Mouse (Mus musculus) kidney, adult 2 months (tissue): Measurements from ENCODE around the gene Fam25c. TPM values are rescaled to one million over a fixed set of nuclear protein-coding genes. Genes with fewer than 3 reads are reported as not detected.
A peak's percentile ranks its signal among the peaks of the same experiment; 100 is the strongest.

Experiments used
- DNase-seq: peaks from one replicate; pipeline ENCODE4 v3.0.0; 2021
- H3K27ac ChIP-seq: fragments of 200-500 bp; 2 replicates; pipeline ENCODE4 v1.5.1; 2012; ENCODE audit warnings: low read depth, low read length, control low read depth, inconsistent platforms; ENCODE audit not compliant: insufficient read depth
- H3K27me3 ChIP-seq: fragments of 200-500 bp; replicated peaks from 2 replicates; pipeline ENCODE4 v1.6.1; 2012; ENCODE audit warnings: mild to moderate bottlenecking, moderate library complexity, low read length, inconsistent platforms; ENCODE audit not compliant: control insufficient read depth, insufficient read depth
- H3K36me3 ChIP-seq: fragments of 200-500 bp; 2 replicates; pipeline ENCODE4 v1.6.1; 2012; ENCODE audit warnings: mild to moderate bottlenecking, moderate library complexity, low read length, inconsistent platforms; ENCODE audit not compliant: control insufficient read depth, insufficient read depth
- H3K4me1 ChIP-seq: fragments of 200-500 bp; 2 replicates; pipeline ENCODE4 v1.6.1; 2011; ENCODE audit warnings: low read length; ENCODE audit not compliant: control insufficient read depth, insufficient read depth
- H3K4me3 ChIP-seq: fragments of 200-500 bp; 2 replicates; pipeline ENCODE4 v1.5.1; 2011; ENCODE audit warnings: mild to moderate bottlenecking, low read depth, low read length, control low read depth; ENCODE audit not compliant: insufficient read depth
- CTCF ChIP-seq: fragments of 200-500 bp; conservative IDR thresholded peaks from 2 replicates; pipeline ENCODE4 v1.5.1; 2011; ENCODE audit warnings: low read depth, mild to moderate bottlenecking, control low read depth, low read length, moderate library complexity, mixed read lengths; ENCODE audit not compliant: insufficient read depth, insufficient read length
- POLR2A ChIP-seq: fragments of 200-500 bp; IDR thresholded peaks from one replicate; pipeline ENCODE4 v1.6.1; 2011; ENCODE audit warnings: low read depth, low read length, control low read depth
- WGBS: fragments of 180-500 bp; shearing (Covaris S2); methylation state at CpG from one replicate; pipeline ENCODE4 v1.1.7; 2018; 5-methylcytosine and 5-hydroxymethylcytosine counted together
- polyA plus RNA-seq: library from polyadenylated mRNA; depleted of rRNA; stranded (reverse); fragments of >200 nt; gene quantifications from 2 replicates; pipeline ENCODE4 v1.2.3, GENCODE M21; 2012

The Fam25c gene
- polyA plus RNA-seq, 1 experiment, result 28.4 TPM

GRCm38 (mm10) chr14:34397871-34398270 lies 42.6 kb upstream of the Fam25c start:
- Histone ChIP-seq H3K27me3 (no peaks in the 10 kb centered on the region), H3K27ac (no peak overlapping the region), H3K36me3 (no peaks in the 10 kb centered on the region), H3K4me1 (no peaks in the 10 kb centered on the region), H3K4me3 (no peak overlapping the region)
- DNase-seq, result peak; percentile 77
- 75% methylated on average over 5 of the region's 5 CpGs for WGBS
- TF ChIP-seq CTCF (no peak), POLR2A (no peak)

- Histone ChIP-seq H3K36me3 (no peaks in the 10 kb centered on the region), H3K27ac (no peak overlapping the region)
- 69% methylated on average over 4 of the region's 4 CpGs for WGBS
These were observed 38.1 kb upstream of the Fam25c start for GRCm38 (mm10) chr14:34393295-34393694.

DNA sequence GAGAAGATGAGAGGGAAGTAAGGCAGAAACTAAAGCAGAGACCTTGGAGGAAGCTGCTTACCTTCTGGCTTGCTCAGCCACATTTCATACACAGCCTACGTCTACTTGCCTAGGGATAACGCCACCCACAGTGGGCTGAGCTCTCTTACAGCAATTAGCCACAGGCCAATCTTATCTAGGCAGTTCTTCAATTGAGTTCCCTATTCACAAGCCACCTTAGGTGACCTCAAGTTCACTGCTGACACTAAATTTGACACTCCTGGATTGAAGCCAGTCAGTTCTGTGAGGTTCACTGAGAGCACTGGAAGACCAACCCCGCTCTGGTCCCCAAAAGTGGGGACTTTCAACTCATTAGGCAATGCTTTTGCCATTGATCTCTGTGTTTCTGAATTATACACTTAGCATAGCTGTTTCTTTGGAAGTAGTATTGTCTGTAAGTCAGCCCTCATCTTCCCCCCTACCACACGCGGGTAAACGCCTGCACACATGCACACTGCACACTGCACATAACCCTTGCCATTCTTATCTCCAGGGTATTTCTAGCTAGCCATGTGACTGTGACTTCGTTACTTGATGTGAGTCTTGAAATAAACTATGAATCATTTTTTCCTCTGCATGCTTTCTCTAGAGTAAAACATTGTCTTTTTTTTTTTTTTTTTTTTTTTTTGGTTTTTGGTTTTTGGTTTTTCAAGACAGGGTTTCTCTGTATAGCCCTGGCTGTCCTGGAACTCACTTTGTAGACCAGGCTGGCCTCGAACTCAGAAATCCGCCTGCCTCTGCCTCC lies 27.9 kb upstream of the Fam25c start:
- no peaks in the 10 kb centered on the region for H3K36me3 ChIP-seq
- H3K4me1 ChIP-seq, result no peaks in the 10 kb centered on the region
- no peak for DNase-seq
- H3K27me3 ChIP-seq, result no peaks in the 10 kb centered on the region
- 87% methylated on average over 9 of the region's 9 CpGs for WGBS
- H3K4me3 ChIP-seq, result no peak overlapping the region
- TF ChIP-seq POLR2A (no peak), CTCF (no peak)
- H3K27ac ChIP-seq, result no peak overlapping the region

More at GRCm38 (mm10) chr14:34393295-34393694, 38.1 kb upstream of the Fam25c start:
- Histone ChIP-seq H3K4me3 (no peak overlapping the region), H3K27me3 (no peaks in the 10 kb centered on the region), H3K4me1 (no peaks in the 10 kb centered on the region)
- DNase-seq, result no peak
- TF ChIP-seq POLR2A, result no peak
- TF ChIP-seq CTCF, result no peak

- peak; percentile 87 for DNase-seq
- TF ChIP-seq POLR2A (peak; percentile 24), CTCF (no peak)
- Histone ChIP-seq H3K4me3 (peak overlapping the region; percentile 39; the same call in 1 of the 2 replicates), H3K27ac (peak overlapping the region; percentile 84), H3K4me1 (no peaks in the 10 kb centered on the region), H3K27me3 (no peaks in the 10 kb centered on the region), H3K36me3 (no peaks in the 10 kb centered on the region)
- WGBS, result 31% methylated on average over 11 of the region's 11 CpGs
These were observed 23.5 kb upstream of the Fam25c start for GRCm38 (mm10) chr14:34378560-34379331.

DNA sequence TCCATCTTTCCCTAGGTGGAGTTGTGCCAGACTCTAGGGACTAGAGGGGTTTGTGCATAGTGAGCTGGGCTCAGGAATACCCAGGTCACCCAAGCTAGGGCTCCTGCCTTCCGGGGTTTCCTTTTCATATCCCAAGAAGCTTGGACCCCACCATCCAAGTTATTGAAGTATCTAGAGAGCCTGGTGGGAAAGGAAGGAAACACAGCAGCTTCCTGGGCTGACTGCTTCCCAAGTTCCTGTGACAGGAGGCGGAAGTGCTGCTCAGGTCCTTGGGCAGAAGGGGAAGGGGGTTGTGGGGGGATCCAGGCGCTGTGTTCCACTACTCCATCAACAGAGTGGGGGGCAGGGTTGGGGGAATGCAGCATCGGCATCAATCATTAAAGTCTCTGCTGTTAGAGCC lies 21.9 kb upstream of the Fam25c start:
- no peak for DNase-seq
- no peak for TF ChIP-seq CTCF
- TF ChIP-seq POLR2A, result no peak
- Histone ChIP-seq H3K4me1 (no peaks in the 10 kb centered on the region), H3K27me3 (no peaks in the 10 kb centered on the region), H3K36me3 (no peaks in the 10 kb centered on the region), H3K4me3 (peak overlapping the region; percentile 43; the same call in 1 of the 2 replicates), H3K27ac (peak overlapping the region; percentile 65)
- 81% methylated on average over 4 of the region's 4 CpGs for WGBS

- Histone ChIP-seq H3K36me3 (no peaks in the 10 kb centered on the region), H3K4me1 (no peaks in the 10 kb centered on the region), H3K27ac (peak overlapping the region; percentile 18), H3K4me3 (peak overlapping the region; percentile 48), H3K27me3 (no peaks in the 10 kb centered on the region)
- DNase-seq, result no peak
- 78% methylated on average over 5 of the region's 5 CpGs for WGBS
- TF ChIP-seq CTCF (no peak), POLR2A (no peak)
These were observed 20.7 kb upstream of the Fam25c start for GRCm38 (mm10) chr14:34375941-34376340.

GRCm38 (mm10) chr14:34375415-34375904 lies 20.2 kb upstream of the Fam25c start, which contains the start of gene Mmrn2:
Mmrn2 (plus strand) TSS chr14:34375465.
- DNase-seq, result no peak
- Histone ChIP-seq H3K27ac (peak within 1 kb of the TSS; percentile 71), H3K36me3 (no peaks in the 10 kb centered on the region), H3K27me3 (no peaks in the 10 kb centered on the region), H3K4me1 (no peaks in the 10 kb centered on the region), H3K4me3 (peak within 1 kb of the TSS; percentile 48)
- no peak for TF ChIP-seq CTCF
- no peak for TF ChIP-seq POLR2A
- 59% methylated on average over 13 of the region's 13 CpGs for WGBS
